Mouse (Mus musculus) C2C12 (cell line): ENCODE results near the gene Evi5l.

ENCODE experiments used
- CTCF ChIP-seq: IDR thresholded peaks from one replicate; pipeline ENCODE4 v1.5.1; 2011; ENCODE audit not compliant: control insufficient read depth, insufficient read depth, insufficient read length
- FOSL1 ChIP-seq: IDR thresholded peaks from one replicate; pipeline ENCODE4 v1.8.0; 2011; ENCODE audit warnings: mild to moderate bottlenecking, low read length; ENCODE audit not compliant: poor library complexity, insufficient read depth, severe bottlenecking
- MAX ChIP-seq: IDR thresholded peaks from one replicate; pipeline ENCODE4 v1.6.1; 2011; ENCODE audit warnings: mild to moderate bottlenecking, control low read depth
- MYOG ChIP-seq: IDR thresholded peaks from one replicate; pipeline ENCODE4 v1.6.1; 2011; ENCODE audit not compliant: control insufficient read depth, insufficient read length; ENCODE audit errors: extremely low read depth

DNA sequence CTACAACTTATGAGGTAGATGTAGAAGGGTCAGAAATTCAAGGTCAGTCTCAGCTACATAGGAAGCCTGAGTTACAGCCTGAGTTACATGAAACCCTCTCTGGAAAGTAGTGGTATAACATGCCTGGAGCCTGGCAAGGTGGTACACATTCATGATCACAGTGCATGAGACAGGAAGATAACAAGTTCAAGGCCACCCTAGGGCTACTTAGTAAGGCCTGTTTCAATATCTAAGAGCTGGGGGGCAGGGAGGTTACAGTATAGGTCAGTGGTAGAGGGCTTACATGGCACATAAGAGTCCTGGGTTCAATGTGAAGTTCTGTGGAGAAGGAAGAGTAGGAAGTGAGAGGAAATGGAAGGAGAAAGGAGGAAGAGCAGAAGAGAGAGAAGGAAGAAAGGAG is 22.2 kb downstream of the Evi5l start:
- no peak for TF ChIP-seq CTCF
- TF ChIP-seq MYOG: no peak
- TF ChIP-seq MAX: no peak
- TF ChIP-seq FOSL1: no peak
